Mouse (Mus musculus) MEL (cell line): Measurements from ENCODE around the gene Iqschfp.

ENCODE experiments used
- BHLHE40 ChIP-seq: IDR thresholded peaks from 2 replicates; pipeline ENCODE4 v1.6.1; 2012; ENCODE audit warnings: low read depth, mild to moderate bottlenecking, inconsistent platforms, low read length, improper control_type of control experiment, borderline replicate concordance
- CHD1 ChIP-seq: IDR thresholded peaks from 2 replicates; pipeline ENCODE4 v1.6.1; 2012; ENCODE audit warnings: low read depth, mild to moderate bottlenecking, inconsistent platforms, low read length, improper control_type of control experiment
- CHD2 ChIP-seq: IDR thresholded peaks from 2 replicates; pipeline ENCODE4 v1.6.1; 2011; ENCODE audit warnings: low read length, improper control_type of control experiment
- CTCF ChIP-seq, 3 experiments: IDR thresholded peaks in 2 of 3; conservative IDR thresholded peaks in 1 of 3; 2 replicates each; pipeline ENCODE4 v1.5.1; 2011 to 2012; ENCODE audit warnings: low read length in 3 of 3, low read depth in 2 of 3, mild to moderate bottlenecking in 2 of 3, improper control_type of control experiment in 1 of 3, inconsistent platforms in 1 of 3, mixed read lengths in 1 of 3, moderate library complexity in 1 of 3; ENCODE audit not compliant: control insufficient read depth in 1 of 3, insufficient read depth in 1 of 3, poor library complexity in 1 of 3, severe bottlenecking in 1 of 3
- E2F4 ChIP-seq: IDR thresholded peaks from 2 replicates; pipeline ENCODE4 v1.6.1; 2011; ENCODE audit warnings: low read depth, low read length, improper control_type of control experiment, borderline replicate concordance
- EP300 ChIP-seq, 2 experiments: IDR thresholded peaks; 2 replicates each; pipeline ENCODE4 v1.6.1; 2011; ENCODE audit warnings: improper control_type of control experiment in 2 of 2, low read length in 2 of 2, low read depth in 1 of 2, mild to moderate bottlenecking in 1 of 2
- ETS1 ChIP-seq: IDR thresholded peaks from 2 replicates; pipeline ENCODE4 v1.6.1; 2012; ENCODE audit warnings: low read depth, mild to moderate bottlenecking, inconsistent platforms, low read length, improper control_type of control experiment, moderate library complexity
- GABPA ChIP-seq: IDR thresholded peaks from 2 replicates; pipeline ENCODE4 v1.6.1; 2012; ENCODE audit warnings: low read depth, mild to moderate bottlenecking, inconsistent platforms, low read length, improper control_type of control experiment, moderate library complexity
- MAX ChIP-seq: IDR thresholded peaks from 2 replicates; pipeline ENCODE4 v1.6.1; 2011; ENCODE audit warnings: low read length, improper control_type of control experiment
- MAZ ChIP-seq: IDR thresholded peaks from 2 replicates; pipeline ENCODE4 v1.6.1; 2012; ENCODE audit warnings: low read depth, mild to moderate bottlenecking, inconsistent platforms, low read length, improper control_type of control experiment
- POLR2A ChIP-seq, 2 experiments: IDR thresholded peaks; 2 replicates each; pipeline ENCODE4 v1.6.1; 2011 to 2012; ENCODE audit warnings: low read length in 2 of 2, mild to moderate bottlenecking in 2 of 2, control low read depth in 1 of 2, improper control_type of control experiment in 1 of 2, low read depth in 1 of 2, moderate library complexity in 1 of 2; ENCODE audit not compliant: control insufficient read depth in 1 of 2, insufficient read depth in 1 of 2, poor library complexity in 1 of 2
- POLR2AphosphoS2 ChIP-seq: IDR thresholded peaks from 2 replicates; pipeline ENCODE4 v1.6.1; 2011; ENCODE audit warnings: low read length, improper control_type of control experiment

GRCm38 (mm10) chr3:68514717-68515116 lies 622.7 kb downstream of the Iqschfp start:
- TF ChIP-seq CHD2, result no peak
- no peak for TF ChIP-seq CTCF (IDR thresholded peaks at IDR 0.05 in 2 of 3, conservative IDR thresholded peaks at IDR 0.05 in 1 of 3; ENCODE audit: control insufficient read depth in 1 of 3, insufficient read depth in 1 of 3, low read depth in 2 of 3, low read length in 3 of 3, poor library complexity in 1 of 3, severe bottlenecking in 1 of 3)
- no peak for TF ChIP-seq POLR2AphosphoS2
- no peak for TF ChIP-seq ETS1
- TF ChIP-seq EP300 (IDR thresholded peaks at IDR 0.05; ENCODE audit: low read depth in 1 of 2, low read length in 2 of 2), result no peak
- no peak for TF ChIP-seq CHD1
- no peak for TF ChIP-seq POLR2A (IDR thresholded peaks at IDR 0.05; ENCODE audit: control insufficient read depth in 1 of 2, insufficient read depth in 1 of 2, low read depth in 1 of 2, low read length in 2 of 2, poor library complexity in 1 of 2)
- no peak for TF ChIP-seq MAX
- no peak for TF ChIP-seq GABPA
- TF ChIP-seq BHLHE40, result no peak
- TF ChIP-seq MAZ, result no peak
- TF ChIP-seq E2F4, result no peak
